Mouse (Mus musculus) stomach, embryonic 15.5 days (tissue): ENCODE results near the gene Hils1. TPM values are rescaled to one million over a fixed set of nuclear protein-coding genes. Genes with fewer than 3 reads are reported as not detected.

ENCODE experiments used
- ATAC-seq: fragments of 200-750 bp; cut with Nextera tagmentation; 2 replicates; pipeline ENCODE4 v1.8.0; 2017; ENCODE audit warnings: low read depth, moderate number of reproducible peaks, moderate TSS enrichment; ENCODE audit not compliant: insufficient read depth, low FRiP score
- H3K27ac ChIP-seq: fragments of 300-500 bp; sonication (generic); 2 replicates; pipeline ENCODE4 v1.5.1; 2015; ENCODE audit warnings: mild to moderate bottlenecking, inconsistent platforms
- H3K27me3 ChIP-seq: fragments of 300-500 bp; sonication (generic); replicated peaks from 2 replicates; pipeline ENCODE4 v1.6.1; 2015; ENCODE audit warnings: inconsistent platforms
- H3K36me3 ChIP-seq: fragments of 300-500 bp; sonication (generic); 2 replicates; pipeline ENCODE4 v1.6.1; 2015; ENCODE audit warnings: inconsistent platforms
- H3K4me1 ChIP-seq: fragments of 300-500 bp; sonication (generic); 2 replicates; pipeline ENCODE4 v1.6.1; 2015; ENCODE audit warnings: inconsistent platforms
- H3K4me2 ChIP-seq: fragments of 300-500 bp; sonication (generic); 2 replicates; pipeline ENCODE4 v1.6.1; 2015; ENCODE audit warnings: mild to moderate bottlenecking, inconsistent platforms
- H3K4me3 ChIP-seq: fragments of 300-500 bp; sonication (generic); replicated peaks from 2 replicates; pipeline ENCODE4 v1.5.1; 2015; ENCODE audit warnings: inconsistent platforms
- H3K9ac ChIP-seq: fragments of 300-500 bp; sonication (generic); 2 replicates; pipeline ENCODE4 v1.6.1; 2015; ENCODE audit warnings: inconsistent platforms
- H3K9me3 ChIP-seq: fragments of 300-500 bp; sonication (generic); 2 replicates; pipeline ENCODE4 v1.6.1; 2016; ENCODE audit warnings: inconsistent platforms
- WGBS: fragments of 180-500 bp; shearing (Covaris S2); methylation state at CpG from one replicate; pipeline ENCODE4 v1.1.7; 2015; 5-methylcytosine and 5-hydroxymethylcytosine counted together
- polyA plus RNA-seq: library from polyadenylated mRNA; unstranded; fragments of >200 nt; fragmentation: Nextera tagmentation; extraction: Ambion mirVana; gene quantifications from 2 replicates; pipeline ENCODE4 v1.2.1, GENCODE M21; 2015

The Hils1 gene
- polyA plus RNA-seq, 1 experiment from 2014 or later = not detected

DNA sequence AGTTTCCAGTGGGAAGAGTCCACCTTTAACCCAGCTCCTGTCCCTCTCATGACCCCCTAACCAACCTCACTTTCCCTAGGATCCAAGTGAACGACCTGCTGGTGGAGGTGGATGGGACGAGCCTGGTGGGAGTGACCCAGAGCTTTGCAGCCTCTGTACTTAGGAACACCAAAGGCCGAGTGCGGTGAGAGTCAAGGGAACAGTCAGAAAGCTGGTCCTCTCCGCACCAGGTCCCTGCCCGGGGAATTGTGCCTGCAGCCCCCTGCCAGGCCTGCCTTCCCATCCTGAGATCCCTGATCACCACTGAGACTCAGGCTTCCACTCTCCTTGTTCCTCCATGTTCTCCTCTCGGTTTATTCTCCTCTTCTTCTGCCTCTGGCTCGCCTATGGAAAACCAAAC is 32.7 kb downstream of the Hils1 start:
- peaks cover 35% of the 10 kb centered on the region for H3K4me1 ChIP-seq
- whole genome bisulfite sequencing = 66% methylated on average over 8 of the region's 8 CpGs
- no peak overlapping the region for H3K9ac ChIP-seq
- no peaks in the 10 kb centered on the region for H3K9me3 ChIP-seq
- H3K4me2 ChIP-seq = no peak overlapping the region
- H3K36me3 ChIP-seq = peaks cover 60% of the 10 kb centered on the region
- no peak overlapping the region for H3K4me3 ChIP-seq
- ATAC-seq = no peak
- H3K27me3 ChIP-seq = no peaks in the 10 kb centered on the region
- 0 out of 2 replicates have a peak overlapping the region, but pooled peaks have one; percentile 67 for H3K27ac ChIP-seq

GRCm38 (mm10) chr11:95000548-95000947 is 33.2 kb downstream of the Hils1 start:
- H3K9ac ChIP-seq = no peak overlapping the region

GRCm38 (mm10) chr11:95001058-95001457 is 33.7 kb downstream of the Hils1 start:
- H3K9me3 ChIP-seq = no peaks in the 10 kb centered on the region
- peaks cover 33% of the 10 kb centered on the region for H3K4me1 ChIP-seq
- H3K9ac ChIP-seq = no peak overlapping the region
- peak overlapping the region; percentile 67 for H3K27ac ChIP-seq
- no peak; the same call in 1 of the 2 replicates for ATAC-seq
- no peaks in the 10 kb centered on the region for H3K27me3 ChIP-seq
- WGBS = 5% methylated on average over 8 of the region's 8 CpGs
- H3K4me3 ChIP-seq = no peak overlapping the region
- peaks cover 64% of the 10 kb centered on the region for H3K36me3 ChIP-seq
- no peak overlapping the region for H3K4me2 ChIP-seq

More at GRCm38 (mm10) chr11:95000548-95000947, 33.2 kb downstream of the Hils1 start:
- 33% methylated on average over 4 of the region's 4 CpGs for WGBS
- peaks cover 64% of the 10 kb centered on the region for H3K36me3 ChIP-seq
- no peak overlapping the region for H3K4me2 ChIP-seq
- H3K27ac ChIP-seq = peak overlapping the region; percentile 67
- no peaks in the 10 kb centered on the region for H3K27me3 ChIP-seq
- no peak overlapping the region for H3K4me3 ChIP-seq
- H3K4me1 ChIP-seq = peaks cover 33% of the 10 kb centered on the region
- no peak for ATAC-seq
- H3K9me3 ChIP-seq = no peaks in the 10 kb centered on the region

DNA sequence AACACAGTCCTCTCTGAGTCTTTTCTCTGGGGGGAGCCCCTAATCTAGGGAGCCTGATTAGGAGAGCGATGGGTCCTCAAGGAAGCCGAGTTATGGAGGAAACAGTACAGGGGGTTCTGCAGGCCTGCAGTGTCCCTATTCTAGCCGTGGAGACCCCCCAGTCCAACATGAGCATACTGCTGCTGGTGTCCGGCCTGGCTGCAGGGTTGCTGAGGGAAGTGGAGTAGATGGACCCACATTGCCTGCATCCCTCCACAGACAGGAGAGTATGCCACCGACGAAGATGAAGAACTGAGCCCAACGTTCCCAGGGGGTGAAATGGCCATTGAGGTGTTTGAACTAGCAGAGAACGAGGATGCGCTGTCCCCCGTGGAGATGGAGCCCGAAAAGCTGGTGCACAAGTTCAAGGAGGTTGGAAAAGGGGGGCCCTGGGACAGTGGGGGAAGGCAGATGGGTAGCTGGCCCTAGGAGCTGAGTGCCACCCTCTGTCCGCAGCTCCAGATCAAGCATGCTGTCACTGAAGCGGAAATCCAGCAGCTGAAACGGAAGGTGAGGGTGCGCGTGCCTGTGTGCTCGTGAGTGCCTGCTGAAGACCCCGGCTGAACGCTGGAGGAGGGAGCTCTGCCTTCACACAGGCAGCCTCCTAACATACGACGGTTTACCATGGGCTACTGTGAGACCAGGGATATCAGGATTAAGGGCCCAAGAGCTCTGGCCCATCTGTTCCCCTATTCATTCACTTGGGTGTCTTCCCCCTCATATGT is 34.4 kb downstream of the Hils1 start:
- H3K9ac ChIP-seq = no peak overlapping the region
- H3K9me3 ChIP-seq = no peaks in the 10 kb centered on the region
- H3K4me2 ChIP-seq = no peak overlapping the region
- H3K27ac ChIP-seq = no peak overlapping the region
- no peak for ATAC-seq
- peaks cover 57% of the 10 kb centered on the region for H3K36me3 ChIP-seq
- 88% methylated on average over 21 of the region's 21 CpGs for WGBS
- H3K27me3 ChIP-seq = no peaks in the 10 kb centered on the region
- no peak overlapping the region for H3K4me3 ChIP-seq
- H3K4me1 ChIP-seq = peaks cover 32% of the 10 kb centered on the region

- Histone ChIP-seq H3K9ac (no peak overlapping the region), H3K4me1 (peaks cover 37% of the 10 kb centered on the region), H3K4me3 (no peak overlapping the region), H3K4me2 (no peak overlapping the region), H3K27ac (no peak overlapping the region), H3K9me3 (no peaks in the 10 kb centered on the region), H3K36me3 (peaks cover 54% of the 10 kb centered on the region), H3K27me3 (no peaks in the 10 kb centered on the region)
- no peak for ATAC-seq
- 92% methylated on average over 8 of the region's 8 CpGs for WGBS
These were observed 35.3 kb downstream of the Hils1 start for GRCm38 (mm10) chr11:95002705-95003104.

DNA sequence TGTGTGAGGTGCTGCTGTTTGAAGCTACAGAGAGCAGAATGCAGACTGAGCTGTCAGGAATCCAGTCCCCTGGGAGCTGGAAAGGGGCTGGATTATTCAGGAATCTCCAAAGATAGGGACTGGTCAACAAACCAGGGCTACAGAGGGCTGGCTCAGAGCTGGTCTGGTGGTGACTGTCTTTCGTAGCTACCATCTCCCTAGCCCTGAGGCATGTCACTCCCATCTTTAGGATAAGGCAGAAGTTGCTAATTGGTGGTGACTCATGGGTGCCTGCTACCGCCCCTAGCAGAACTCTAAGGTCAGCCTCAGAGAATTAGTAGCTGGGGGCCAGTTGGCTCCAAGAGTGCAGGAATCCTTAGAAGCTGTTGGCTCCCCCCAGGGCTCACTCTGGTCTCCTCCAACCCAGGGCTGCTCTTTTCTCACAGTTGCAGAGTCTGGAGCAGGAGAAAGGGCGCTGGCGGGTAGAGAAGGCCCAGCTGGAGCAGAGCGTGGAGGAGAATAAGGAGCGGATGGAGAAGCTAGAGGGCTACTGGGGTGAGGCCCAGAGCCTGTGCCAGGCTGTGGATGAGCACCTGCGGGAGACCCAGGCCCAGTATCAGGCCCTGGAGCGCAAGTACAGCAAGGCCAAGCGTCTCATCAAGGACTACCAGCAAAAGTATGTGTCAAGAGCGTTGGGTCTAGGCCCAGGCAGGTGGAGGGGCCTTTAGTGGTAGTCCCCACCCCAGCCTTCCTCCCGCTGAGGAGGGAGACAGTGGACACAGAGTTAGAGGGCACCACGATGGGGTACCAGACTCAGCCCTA is 36.9 kb downstream of the Hils1 start:
- H3K36me3 ChIP-seq = peaks cover 41% of the 10 kb centered on the region
- no peaks in the 10 kb centered on the region for H3K27me3 ChIP-seq
- H3K4me2 ChIP-seq = no peak overlapping the region
- no peak overlapping the region for H3K4me3 ChIP-seq
- WGBS = 85% methylated on average over 12 of the region's 12 CpGs
- H3K9me3 ChIP-seq = no peaks in the 10 kb centered on the region
- no peak overlapping the region for H3K9ac ChIP-seq
- no peak overlapping the region for H3K27ac ChIP-seq
- peaks cover 44% of the 10 kb centered on the region for H3K4me1 ChIP-seq
- no peak for ATAC-seq

GRCm38 (mm10) chr11:95004937-95005198 is 37.5 kb downstream of the Hils1 start:
- Histone ChIP-seq H3K4me1 (peaks cover 38% of the 10 kb centered on the region), H3K27me3 (no peaks in the 10 kb centered on the region), H3K4me2 (no peak overlapping the region), H3K36me3 (peaks cover 41% of the 10 kb centered on the region), H3K9me3 (no peaks in the 10 kb centered on the region), H3K4me3 (no peak overlapping the region), H3K27ac (no peak overlapping the region), H3K9ac (no peak overlapping the region)
- 61% methylated on average over 6 of the region's 6 CpGs for WGBS
- no peak for ATAC-seq

GRCm38 (mm10) chr11:95006038-95006437 is 38.6 kb downstream of the Hils1 start:
- Histone ChIP-seq H3K4me3 (peak overlapping the region; percentile 44; the same call in 1 of the 2 replicates), H3K27me3 (no peaks in the 10 kb centered on the region), H3K9ac (peak overlapping the region; percentile 36; the same call in 1 of the 2 replicates), H3K27ac (peak overlapping the region; percentile 84), H3K36me3 (peaks cover 37% of the 10 kb centered on the region), H3K9me3 (no peaks in the 10 kb centered on the region), H3K4me2 (peak overlapping the region; percentile 75), H3K4me1 (peaks cover 27% of the 10 kb centered on the region)
- no peak for ATAC-seq
- 33% methylated on average over 4 of the region's 4 CpGs for WGBS

DNA sequence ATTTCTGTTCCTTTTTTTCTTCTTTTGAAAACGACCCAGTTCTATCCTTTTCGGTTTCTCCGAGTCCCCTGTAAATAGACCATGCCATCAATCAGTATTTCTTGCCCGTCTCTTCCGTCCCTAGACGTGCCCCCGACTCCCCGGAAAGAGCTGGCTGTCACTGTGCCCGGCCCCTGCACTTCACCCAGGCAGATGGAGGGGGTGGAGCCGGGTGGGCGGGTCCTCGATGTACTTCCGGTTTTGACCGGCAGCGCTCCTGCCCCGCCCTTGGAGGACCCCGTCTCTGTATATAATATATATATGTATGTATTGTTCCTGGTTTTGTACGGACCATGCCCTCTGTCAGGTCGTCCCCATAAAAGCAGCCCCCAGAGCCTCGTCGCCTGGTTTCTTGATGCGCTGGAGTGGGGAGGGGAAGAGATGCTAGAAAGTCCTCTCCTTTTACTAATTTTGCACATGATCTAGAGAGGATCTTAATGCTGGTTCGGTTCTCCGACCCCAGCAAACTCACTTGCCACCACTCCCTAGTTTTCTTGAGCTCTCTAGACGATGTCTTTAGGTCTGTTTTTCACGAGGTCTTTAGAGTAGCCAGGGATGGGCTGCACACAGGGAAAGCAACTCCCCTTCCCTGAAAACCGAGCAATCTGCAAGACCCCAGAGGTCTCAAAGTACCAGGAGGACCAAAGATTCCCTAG is 39.3 kb downstream of the Hils1 start:
- Histone ChIP-seq H3K27me3 (no peaks in the 10 kb centered on the region), H3K4me1 (peaks cover 31% of the 10 kb centered on the region; the same call in 1 of the 2 replicates), H3K9me3 (no peaks in the 10 kb centered on the region), H3K36me3 (peaks cover 33% of the 10 kb centered on the region), H3K4me2 (peak overlapping the region; percentile 75), H3K27ac (peak overlapping the region; percentile 84), H3K9ac (peak overlapping the region; percentile 36; the same call in 1 of the 2 replicates), H3K4me3 (peak overlapping the region; percentile 44)
- under 1% methylated on average over 27 of the region's 27 CpGs for WGBS
- ATAC-seq = peak; percentile 47

- Histone ChIP-seq H3K4me1 (peaks cover 38% of the 10 kb centered on the region; the same call in 1 of the 2 replicates), H3K27me3 (no peaks in the 10 kb centered on the region), H3K4me2 (no peak overlapping the region; the same call in 1 of the 2 replicates), H3K9ac (no peak overlapping the region), H3K36me3 (peaks cover 27% of the 10 kb centered on the region), H3K4me3 (no peak overlapping the region; the same call in 1 of the 2 replicates), H3K9me3 (no peaks in the 10 kb centered on the region), H3K27ac (peak overlapping the region; percentile 84)
- 50% methylated on average over 3 of the region's 3 CpGs for WGBS
- ATAC-seq = no peak
These were observed 40.0 kb downstream of the Hils1 start for GRCm38 (mm10) chr11:95007418-95007817.

- Histone ChIP-seq H3K4me2 (peak overlapping the region; percentile 83), H3K36me3 (peaks cover 15% of the 10 kb centered on the region), H3K9me3 (no peaks in the 10 kb centered on the region), H3K4me1 (peaks cover 40% of the 10 kb centered on the region; the same call in 1 of the 2 replicates), H3K9ac (peak overlapping the region; percentile 48), H3K27ac (peak overlapping the region; percentile 92), H3K4me3 (peak overlapping the region; percentile 71), H3K27me3 (no peaks in the 10 kb centered on the region)
- peak; percentile 1; the same call in 1 of the 2 replicates for ATAC-seq
- WGBS = 28% methylated on average over 15 of the region's 15 CpGs
These were observed 41.6 kb downstream of the Hils1 start for GRCm38 (mm10) chr11:95008661-95009628.
